Mouse (Mus musculus) cerebellum, adult 2 months (tissue): Measurements from ENCODE around the gene Zkscan6.

Experiments used
- CTCF ChIP-seq: fragments of 200-500 bp; IDR thresholded peaks from 2 replicates; pipeline ENCODE4 v1.5.1; 2011; ENCODE audit warnings: low read depth, mild to moderate bottlenecking, control low read depth, low read length, moderate library complexity, borderline replicate concordance; ENCODE audit not compliant: insufficient read depth
- POLR2A ChIP-seq: fragments of 200-500 bp; IDR thresholded peaks from 2 replicates; pipeline ENCODE4 v1.6.1; 2011; ENCODE audit warnings: low read length, control low read depth, borderline replicate concordance; ENCODE audit not compliant: insufficient read depth

GRCm38 (mm10) chr11:65768445-65768844 is 38.5 kb upstream of the Zkscan6 start:
- no peak for TF ChIP-seq CTCF
- TF ChIP-seq POLR2A, result no peak
